Mouse (Mus musculus) MEL (cell line): Measurements from ENCODE around the gene Sgk1.

Experiments used
- CTCF ChIP-seq, 3 experiments: IDR thresholded peaks in 2 of 3; conservative IDR thresholded peaks in 1 of 3; 2 replicates each; pipeline ENCODE4 v1.5.1; 2011 to 2012; ENCODE audit warnings: low read length in 3 of 3, low read depth in 2 of 3, mild to moderate bottlenecking in 2 of 3, improper control_type of control experiment in 1 of 3, inconsistent platforms in 1 of 3, mixed read lengths in 1 of 3, moderate library complexity in 1 of 3; ENCODE audit not compliant: control insufficient read depth in 1 of 3, insufficient read depth in 1 of 3, poor library complexity in 1 of 3, severe bottlenecking in 1 of 3
- EP300 ChIP-seq, 2 experiments: IDR thresholded peaks; 2 replicates each; pipeline ENCODE4 v1.6.1; 2011; ENCODE audit warnings: improper control_type of control experiment in 2 of 2, low read length in 2 of 2, low read depth in 1 of 2, mild to moderate bottlenecking in 1 of 2
- MAFK ChIP-seq: IDR thresholded peaks from 2 replicates; pipeline ENCODE4 v1.6.1; 2011; ENCODE audit warnings: low read depth, mild to moderate bottlenecking, low read length, improper control_type of control experiment, borderline replicate concordance
- NELFE ChIP-seq: IDR thresholded peaks from 2 replicates; pipeline ENCODE4 v1.6.1; 2011; ENCODE audit warnings: low read depth, low read length, improper control_type of control experiment
- POLR2A ChIP-seq, 2 experiments: IDR thresholded peaks; 2 replicates each; pipeline ENCODE4 v1.6.1; 2011 to 2012; ENCODE audit warnings: low read length in 2 of 2, mild to moderate bottlenecking in 2 of 2, control low read depth in 1 of 2, improper control_type of control experiment in 1 of 2, low read depth in 1 of 2, moderate library complexity in 1 of 2; ENCODE audit not compliant: control insufficient read depth in 1 of 2, insufficient read depth in 1 of 2, poor library complexity in 1 of 2
- TBP ChIP-seq: IDR thresholded peaks from 2 replicates; pipeline ENCODE4 v1.8.0; 2011; ENCODE audit warnings: low read depth, low read length, improper control_type of control experiment
- USF2 ChIP-seq, 2 experiments: IDR thresholded peaks; 2 replicates each; pipeline ENCODE4 v1.6.1; 2011 to 2012; ENCODE audit warnings: improper control_type of control experiment in 2 of 2, low read length in 2 of 2, borderline replicate concordance in 1 of 2, inconsistent platforms in 1 of 2, low read depth in 1 of 2, mild to moderate bottlenecking in 1 of 2; ENCODE audit not compliant: insufficient read depth in 1 of 2
- ZKSCAN1 ChIP-seq: IDR thresholded peaks from 2 replicates; pipeline ENCODE4 v1.6.1; 2012; ENCODE audit warnings: low read depth, mild to moderate bottlenecking, inconsistent platforms, low read length, improper control_type of control experiment, moderate library complexity

- TF ChIP-seq NELFE (no peak), CTCF (IDR thresholded peaks at IDR 0.05 in 2 of 3, conservative IDR thresholded peaks at IDR 0.05 in 1 of 3; ENCODE audit: control insufficient read depth in 1 of 3, insufficient read depth in 1 of 3, low read depth in 2 of 3, low read length in 3 of 3, poor library complexity in 1 of 3, severe bottlenecking in 1 of 3) (no peak), TBP (no peak), USF2 (IDR thresholded peaks at IDR 0.05; ENCODE audit: borderline replicate concordance in 1 of 2, insufficient read depth in 1 of 2, low read depth in 1 of 2, low read length in 2 of 2) (no peak), EP300 (IDR thresholded peaks at IDR 0.05; ENCODE audit: low read depth in 1 of 2, low read length in 2 of 2) (no peak), POLR2A (IDR thresholded peaks at IDR 0.05; ENCODE audit: control insufficient read depth in 1 of 2, insufficient read depth in 1 of 2, low read depth in 1 of 2, low read length in 2 of 2, poor library complexity in 1 of 2) (no peak), ZKSCAN1 (no peak), MAFK (no peak)
Observed at GRCm38 (mm10) chr10:21857676-21858075, 24.3 kb upstream of the Sgk1 start.
